ENCODE assay signal across 9 mouse cellular contexts in genomic region chr10:80423562-80423961, GRCm38 (mm10). TPM values are rescaled to one million over a fixed set of nuclear protein-coding genes. Genes with fewer than 3 reads are reported as not detected.
A peak's percentile ranks its signal among the peaks of the same experiment; 100 is the strongest.
DNase-seq lines count a peak whose midpoint lies in the region; ATAC-seq and TF ChIP-seq lines count a peak whose summit lies in the region.
"Had no signal": no experiment of that assay in that cellular context is flagged by ENCODE, and none has a peak within 500 bp of the region (broad histone marks: within the 10 kb centered on the region; RNA-seq: fewer than 3 reads in every experiment).

No protein-coding gene starts in this region.

- TF ChIP-seq CTCF in lung, adult 2 months (IDR thresholded peaks at IDR 0.05; ENCODE audit: insufficient read depth, low read length): no peak

- ATAC-seq in intestine, embryonic 15.5 days: peak; percentile 72

- peak; percentile 51 for DNase-seq in adrenal gland, postnatal 10 days
- DNase-seq in adrenal gland, postnatal 4 days (ENCODE audit: low spot score in 2 of 2): no peak
- DNase-seq in lung, postnatal 10 days: peak; percentile 63
- DNase-seq in lung, adult 2 months: no peak
- peak; percentile 89 to 91 for DNase-seq in spleen, postnatal 4 days (ENCODE audit: low spot score in 2 of 2)
- DNase-seq in right cerebral cortex, adult 18-20 months: no peak
- DNase-seq in left cerebral cortex, adult 11 months (ENCODE audit: low spot score): no peak

- WGBS in lung, adult 2 months: 40% methylated on average over 4 of the region's 4 CpGs
- WGBS in intestine, embryonic 15.5 days: 44% methylated on average over 4 of the region's 4 CpGs

- peaks cover 73% of the 10 kb centered on the region for H3K36me3 ChIP-seq in intestine, embryonic 15.5 days

- H3K4me3 ChIP-seq in lung, adult 2 months (replicated peaks; ENCODE audit: extremely low read depth, low read depth, low read length): no peak overlapping the region
- no peak overlapping the region for H3K4me3 ChIP-seq in intestine, embryonic 15.5 days (replicated peaks)
- H3K4me3 ChIP-seq: left cerebral cortex, adult 2 months had no signal

- H3K4me2 ChIP-seq in intestine, embryonic 15.5 days (replicated peaks): no peak overlapping the region

- no peak for TF ChIP-seq POLR2A in lung, adult 2 months (IDR thresholded peaks at IDR 0.05; ENCODE audit: borderline replicate concordance, extremely low read depth, low read depth, low read length)

- 0 out of 2 replicates have a peak, but pooled peaks cover 2% of the 10 kb centered on the region for H3K4me1 ChIP-seq in lung, adult 2 months (ENCODE audit: control insufficient read depth, insufficient read depth, low read length)
- peaks cover 49% of the 10 kb centered on the region for H3K4me1 ChIP-seq in intestine, embryonic 15.5 days (replicated peaks)

- H3K27ac ChIP-seq in intestine, embryonic 15.5 days: peak overlapping the region; percentile 56
- H3K27ac ChIP-seq: left cerebral cortex, adult 2 months had no signal

- H3K27me3 ChIP-seq in intestine, embryonic 15.5 days (replicated peaks): no peaks in the 10 kb centered on the region

- no peak overlapping the region for H3K9ac ChIP-seq in intestine, embryonic 15.5 days

- no peaks in the 10 kb centered on the region for H3K9me3 ChIP-seq in intestine, embryonic 15.5 days

RNA-seq across cellular contexts. Expression of gene Tcf3, which starts 9.9 kb away (rescaled TPM):
- total RNA-seq in adrenal gland, postnatal 10 days (2021): 10 to 100 TPM; 58.1 to 77.1 TPM
- total RNA-seq in adrenal gland, postnatal 4 days (2021): 100 to 1,000 TPM; 112 to 116 TPM
- polyA plus RNA-seq in lung, adult 2 months (2012; rRNA removed): 94.7 and 98.6 TPM in 2 replicates
- 91.7 and 94.2 TPM in 2 replicates for polyA plus RNA-seq in intestine, embryonic 15.5 days (2015; fragmentation: Nextera tagmentation; extraction: Ambion mirVana)

RNA-seq across cellular contexts. Expression of gene Uqcr11, which starts 16.9 kb away (rescaled TPM):
- total RNA-seq in adrenal gland, postnatal 10 days (2021): 1,000 to 10,000 TPM; 1,321 to 1,365 TPM
- total RNA-seq in adrenal gland, postnatal 4 days (2021): 100 to 1,000 TPM; 535 to 613 TPM
- polyA plus RNA-seq in lung, adult 2 months (2012; rRNA removed): 1,202 and 1,263 TPM in 2 replicates
- polyA plus RNA-seq in intestine, embryonic 15.5 days (2015; fragmentation: Nextera tagmentation; extraction: Ambion mirVana): 890 and 1,161 TPM in 2 replicates

RNA-seq across cellular contexts. Expression of gene Mbd3, which starts 24.2 kb away (rescaled TPM):
- 100 to 1,000 TPM; 103 to 113 TPM for total RNA-seq in adrenal gland, postnatal 10 days (2021)
- total RNA-seq in adrenal gland, postnatal 4 days (2021): 100 to 1,000 TPM; 142 to 147 TPM
- 131 and 143 TPM in 2 replicates for polyA plus RNA-seq in lung, adult 2 months (2012; rRNA removed)
- 180 and 201 TPM in 2 replicates for polyA plus RNA-seq in intestine, embryonic 15.5 days (2015; fragmentation: Nextera tagmentation; extraction: Ambion mirVana)

RNA-seq across cellular contexts. Expression of gene Mex3d, which starts 36.1 kb away (rescaled TPM):
- 10 to 100 TPM; 19.6 to 21.8 TPM for total RNA-seq in adrenal gland, postnatal 10 days (2021)
- total RNA-seq in adrenal gland, postnatal 4 days (2021): 10 to 100 TPM; 25.4 to 26.7 TPM
- polyA plus RNA-seq in lung, adult 2 months (2012; rRNA removed): 37.5 and 48.3 TPM in 2 replicates
- polyA plus RNA-seq in intestine, embryonic 15.5 days (2015; fragmentation: Nextera tagmentation; extraction: Ambion mirVana): 5.5 and 6.9 TPM in 2 replicates

Comparison
In these comparisons a context has a peak if more than half of its experiments do, and no peak if none do; other contexts are left out.
1. DNase-seq: peak in adrenal gland, postnatal 10 days (single experiment), lung, postnatal 10 days (single experiment) and spleen, postnatal 4 days (2 of 2); none in adrenal gland, postnatal 4 days (0 of 2), lung, adult 2 months (single experiment), right cerebral cortex, adult 18-20 months (single experiment) and left cerebral cortex, adult 11 months (single experiment).